Mouse (Mus musculus) midbrain, embryonic 15.5 days (tissue): ENCODE measurements around the gene Wrb. TPM values are rescaled to one million over a fixed set of nuclear protein-coding genes. Genes with fewer than 3 reads are reported as not detected.

ENCODE experiments used
- ATAC-seq: fragments of 200-750 bp; cut with Nextera tagmentation; replicated peaks from 2 replicates; pipeline ENCODE4 v1.8.0; 2017; ENCODE audit warnings: moderate TSS enrichment
- H3K27ac ChIP-seq: fragments of 300-500 bp; sonication (generic); 2 replicates; pipeline ENCODE4 v1.5.1; 2015; ENCODE audit warnings: mild to moderate bottlenecking, inconsistent platforms
- H3K27me3 ChIP-seq: fragments of 300-500 bp; sonication (generic); replicated peaks from 2 replicates; pipeline ENCODE4 v1.6.1; 2015; ENCODE audit warnings: inconsistent platforms
- H3K36me3 ChIP-seq: fragments of 300-500 bp; sonication (generic); replicated peaks from 2 replicates; pipeline ENCODE4 v1.6.1; 2015; ENCODE audit warnings: inconsistent platforms
- H3K4me1 ChIP-seq: fragments of 300-500 bp; sonication (generic); 2 replicates; pipeline ENCODE4 v1.6.1; 2015; ENCODE audit warnings: inconsistent platforms
- H3K4me2 ChIP-seq: fragments of 300-500 bp; sonication (generic); 2 replicates; pipeline ENCODE4 v1.6.1; 2015; ENCODE audit warnings: inconsistent platforms, mild to moderate bottlenecking, moderate library complexity
- H3K4me3 ChIP-seq: fragments of 300-500 bp; sonication (generic); 2 replicates; pipeline ENCODE4 v1.5.1; 2015; ENCODE audit warnings: mild to moderate bottlenecking, inconsistent platforms
- H3K9ac ChIP-seq: fragments of 300-500 bp; sonication (generic); 2 replicates; pipeline ENCODE4 v1.6.1; 2015; ENCODE audit warnings: mild to moderate bottlenecking, inconsistent platforms
- H3K9me3 ChIP-seq: fragments of 300-500 bp; sonication (generic); 2 replicates; pipeline ENCODE4 v1.6.1; 2016; ENCODE audit warnings: inconsistent platforms
- WGBS: fragments of 180-500 bp; shearing (Covaris S2); methylation state at CpG from one replicate; pipeline ENCODE4 v1.1.7; 2015; ENCODE audit warnings: mixed read lengths; 5-methylcytosine and 5-hydroxymethylcytosine counted together
- polyA plus RNA-seq: library from polyadenylated mRNA; unstranded; fragments of >200 nt; fragmentation: Nextera tagmentation; extraction: Ambion mirVana; gene quantifications from 2 replicates; pipeline ENCODE4 v1.2.1, GENCODE M21; 2015

The Wrb gene
- polyA plus RNA-seq, 1 experiment from 2014 or later = 217 TPM

DNA sequence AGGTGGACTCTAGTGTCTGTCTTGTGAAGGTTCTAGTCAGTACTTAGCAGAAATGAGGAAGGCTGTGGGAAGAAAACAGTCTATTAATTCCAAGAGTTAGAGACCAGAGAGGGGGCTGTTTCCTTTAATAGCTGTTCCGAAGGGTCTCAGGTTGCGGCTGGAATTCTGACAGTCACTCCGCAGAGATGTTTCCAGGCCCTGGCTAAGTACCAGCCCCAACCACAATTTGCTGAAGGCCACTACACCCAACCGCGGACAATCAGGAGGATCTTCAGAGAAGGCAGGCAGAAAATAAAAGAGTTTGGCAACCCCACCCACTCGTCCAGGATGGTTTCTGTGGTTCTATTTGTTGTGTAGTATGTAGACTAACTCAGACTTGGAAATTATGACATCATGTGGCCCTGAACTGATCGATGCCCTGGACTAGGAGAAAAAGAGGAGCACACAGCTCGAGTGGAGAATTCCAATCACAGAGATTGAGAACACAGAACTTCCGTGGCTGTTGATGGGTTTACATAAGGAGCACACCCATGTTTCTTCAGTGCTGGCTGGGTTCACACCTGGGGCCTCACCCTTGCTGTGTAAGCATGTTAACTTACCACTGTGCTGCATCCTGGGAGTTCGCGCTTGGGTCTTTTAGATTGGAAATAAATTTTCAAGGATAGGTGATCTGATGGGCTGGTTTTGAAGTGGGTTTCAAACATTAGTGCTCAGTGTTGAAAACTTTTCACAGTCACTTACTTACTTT is 56.5 kb downstream of the Wrb start:
- Histone ChIP-seq H3K4me1 (peaks cover 7% of the 10 kb centered on the region), H3K27me3 (no peaks in the 10 kb centered on the region), H3K36me3 (no peaks in the 10 kb centered on the region), H3K9ac (no peak overlapping the region), H3K4me2 (no peak overlapping the region), H3K9me3 (no peaks in the 10 kb centered on the region), H3K4me3 (no peak overlapping the region), H3K27ac (no peak overlapping the region)
- ATAC-seq = no peak
- WGBS = 83% methylated on average over 11 of the region's 11 CpGs

Other genes starting within 250 kb of the Wrb start
- 62.0 and 70.2 TPM in 2 replicates for gene Psmg1, start 154.4 kb upstream of the Wrb start, polyA plus RNA-seq
- 278 and 295 TPM in 2 replicates for gene Brwd1, start 62.9 kb upstream of the Wrb start, polyA plus RNA-seq
- 298 and 315 TPM in 2 replicates for gene Hmgn1, start 17.7 kb upstream of the Wrb start, polyA plus RNA-seq
- gene Lca5l, start 46.9 kb downstream of the Wrb start, polyA plus RNA-seq = 1.6 and 2.1 TPM in 2 replicates
- 1.7 TPM in 2 replicates for gene Sh3bgr, start 55.0 kb downstream of the Wrb start, polyA plus RNA-seq
- 3.1 and 3.4 TPM in 2 replicates for gene B3galt5, start 90.4 kb downstream of the Wrb start, polyA plus RNA-seq